Mouse (Mus musculus) CH12.LX (cell line): ENCODE results near the gene Mrps16. TPM values are rescaled to one million over a fixed set of nuclear protein-coding genes. Genes with fewer than 3 reads are reported as not detected.

Experiments used
- DNase-seq: peaks from one replicate; pipeline ENCODE4 v3.0.0-alpha.2; 2013; ENCODE audit errors: extremely low read depth
- H3K27ac ChIP-seq: 2 replicates; pipeline ENCODE4 v1.5.1; 2012; ENCODE audit warnings: low read depth, mild to moderate bottlenecking, control low read depth, moderate library complexity; ENCODE audit not compliant: insufficient read depth
- H3K27me3 ChIP-seq: replicated peaks from 2 replicates; pipeline ENCODE3; 2012; ENCODE audit warnings: inconsistent platforms
- H3K36me3 ChIP-seq, 2 experiments: replicated peaks in 1 of 2; 2 replicates each; pipeline versions ENCODE3 to v1.6.1; 2012; ENCODE audit warnings: inconsistent platforms in 1 of 2, low read length in 1 of 2, mild to moderate bottlenecking in 1 of 2, mixed read lengths in 1 of 2, moderate library complexity in 1 of 2; ENCODE audit not compliant: control insufficient read depth in 1 of 2, insufficient read depth in 1 of 2
- H3K4me1 ChIP-seq, 2 experiments: 2 replicates each; pipeline ENCODE4 v1.6.1; 2012; ENCODE audit warnings: inconsistent platforms in 1 of 2, moderate library complexity in 1 of 2; ENCODE audit not compliant: insufficient read depth in 2 of 2, control insufficient read depth in 1 of 2
- H3K4me2 ChIP-seq: 2 replicates; pipeline ENCODE4 v1.6.1; 2012; ENCODE audit warnings: low read depth, mild to moderate bottlenecking, control low read depth; ENCODE audit not compliant: poor library complexity, insufficient read depth, severe bottlenecking
- H3K4me3 ChIP-seq, 3 experiments: fragments of 150-350 bp in 1 of 3; sonication (generic) in 1 of 3; replicated peaks in 1 of 3; 2 replicates each; pipeline versions ENCODE3 to v1.5.1; 2011 to 2012; ENCODE audit warnings: low read depth in 2 of 3, low read length in 2 of 3, mild to moderate bottlenecking in 2 of 3, moderate library complexity in 2 of 3, control low read depth in 1 of 3, improper control_type of control experiment in 1 of 3, inconsistent platforms in 1 of 3, mixed read lengths in 1 of 3; ENCODE audit not compliant: poor library complexity in 1 of 3
- H3K79me2 ChIP-seq: replicated peaks from 2 replicates; pipeline ENCODE4 v1.6.1; 2012; ENCODE audit warnings: mild to moderate bottlenecking, moderate library complexity; ENCODE audit not compliant: control insufficient read depth, poor library complexity, insufficient read depth, severe bottlenecking; ENCODE audit errors: extremely low read depth
- H3K9ac ChIP-seq: 2 replicates; pipeline ENCODE4 v1.6.1; 2012; ENCODE audit warnings: low read depth, mild to moderate bottlenecking, control low read depth, moderate library complexity; ENCODE audit not compliant: insufficient read depth
- H3K9me3 ChIP-seq: replicated peaks from 2 replicates; pipeline ENCODE3; 2012; ENCODE audit warnings: low read length, inconsistent platforms, mixed read lengths
- BHLHE40 ChIP-seq: IDR thresholded peaks from 2 replicates; pipeline ENCODE4 v1.6.1; 2011; ENCODE audit warnings: mild to moderate bottlenecking, low read depth, low read length, improper control_type of control experiment
- E2F4 ChIP-seq: IDR thresholded peaks from 2 replicates; pipeline ENCODE4 v1.6.1; 2011; ENCODE audit warnings: low read depth, low read length, improper control_type of control experiment; ENCODE audit not compliant: insufficient replicate concordance
- IRF4 ChIP-seq: IDR thresholded peaks from 2 replicates; pipeline ENCODE4 v1.6.1; 2014; ENCODE audit warnings: low read depth, mild to moderate bottlenecking, inconsistent platforms, low read length, improper control_type of control experiment
- JUN ChIP-seq: IDR thresholded peaks from 2 replicates; pipeline ENCODE4 v1.6.1; 2011; ENCODE audit warnings: low read depth, mild to moderate bottlenecking, low read length, improper control_type of control experiment, moderate library complexity; ENCODE audit not compliant: insufficient read depth
- KAT2A ChIP-seq: IDR thresholded peaks from 2 replicates; pipeline ENCODE4 v1.6.1; 2012; ENCODE audit warnings: low read length, improper control_type of control experiment, inconsistent platforms; ENCODE audit not compliant: insufficient replicate concordance
- MAX ChIP-seq: IDR thresholded peaks from 2 replicates; pipeline ENCODE4 v1.6.1; 2011; ENCODE audit warnings: low read length, improper control_type of control experiment
- MAZ ChIP-seq: IDR thresholded peaks from 2 replicates; pipeline ENCODE4 v1.6.1; 2012; ENCODE audit warnings: low read depth, mild to moderate bottlenecking, inconsistent platforms, low read length, improper control_type of control experiment, moderate library complexity
- MEF2A ChIP-seq: IDR thresholded peaks from 2 replicates; pipeline ENCODE4 v1.6.1; 2014; ENCODE audit warnings: low read depth, mild to moderate bottlenecking, inconsistent platforms, low read length, improper control_type of control experiment, borderline replicate concordance
- MXI1 ChIP-seq: IDR thresholded peaks from 2 replicates; pipeline ENCODE4 v1.6.1; 2011; ENCODE audit warnings: mild to moderate bottlenecking, low read depth, low read length, improper control_type of control experiment
- NELFE ChIP-seq: IDR thresholded peaks from 2 replicates; pipeline ENCODE4 v1.6.1; 2011; ENCODE audit warnings: low read depth, low read length, improper control_type of control experiment
- POLR2AphosphoS2 ChIP-seq: IDR thresholded peaks from 2 replicates; pipeline ENCODE4 v1.6.1; 2011; ENCODE audit warnings: low read depth, low read length, improper control_type of control experiment
- SIN3A ChIP-seq: IDR thresholded peaks from 2 replicates; pipeline ENCODE4 v1.6.1; 2012; ENCODE audit warnings: low read length, improper control_type of control experiment, inconsistent platforms
- TBP ChIP-seq: conservative IDR thresholded peaks from 2 replicates; pipeline ENCODE4 v1.6.1; 2011; ENCODE audit warnings: low read depth, low read length, improper control_type of control experiment
- UBTF ChIP-seq: IDR thresholded peaks from 2 replicates; pipeline ENCODE4 v1.6.1; 2012; ENCODE audit warnings: low read depth, mild to moderate bottlenecking, inconsistent platforms, low read length, improper control_type of control experiment, moderate library complexity
- USF1 ChIP-seq: IDR thresholded peaks from 2 replicates; pipeline ENCODE4 v1.6.1; 2014; ENCODE audit warnings: low read depth, mild to moderate bottlenecking, inconsistent platforms, low read length, improper control_type of control experiment
- USF2 ChIP-seq: conservative IDR thresholded peaks from 2 replicates; pipeline ENCODE4 v1.6.1; 2011; ENCODE audit warnings: low read depth, low read length, improper control_type of control experiment
- ZC3H11A ChIP-seq: IDR thresholded peaks from 2 replicates; pipeline ENCODE4 v1.6.1; 2012; ENCODE audit warnings: low read depth, mild to moderate bottlenecking, inconsistent platforms, low read length, improper control_type of control experiment
- ZKSCAN1 ChIP-seq: IDR thresholded peaks from 2 replicates; pipeline ENCODE4 v1.6.1; 2012; ENCODE audit warnings: low read depth, inconsistent platforms, low read length, improper control_type of control experiment, borderline replicate concordance
- ZMIZ1 ChIP-seq: IDR thresholded peaks from 2 replicates; pipeline ENCODE4 v1.6.1; 2012; ENCODE audit warnings: low read depth, mild to moderate bottlenecking, inconsistent platforms, low read length, improper control_type of control experiment
- ZNF384 ChIP-seq: IDR thresholded peaks from 2 replicates; pipeline ENCODE4 v1.6.1; 2012; ENCODE audit warnings: low read depth, low read length, improper control_type of control experiment, inconsistent platforms
- dilution Hi-C: fragments of 300-500 bp; cut with MboI; formaldehyde crosslinking; loops from 2 replicates; pipeline ENCODE4 v1.14.3; 2020; ENCODE audit warnings: low sequenced_read_pairs; ENCODE audit not compliant: extremely low pct_unique_long_range_greater_than_20kb, extremely low pct_ligation_motif_present
- in situ Hi-C: fragments of 300-500 bp; cut with MboI; formaldehyde crosslinking; loops from 3 replicates; pipeline ENCODE4 v1.14.3; 2019; ENCODE audit warnings: low sequenced_read_pairs, low pct_ligation_motif_present, low pct_unique_long_range_greater_than_20kb, mixed read lengths
- polyA plus RNA-seq: library from polyadenylated mRNA; unstranded; fragments of >175 nt; gene quantifications from 2 replicates; pipeline ENCODE4 v1.2.1, GENCODE M21; 2012; ENCODE audit warnings: low read depth; ENCODE audit not compliant: insufficient read length
- total RNA-seq, 2 experiments: library from RNA; depleted of rRNA; stranded (reverse); fragments of 300-350 nt in 1 of 2; fragments of >200 nt in 1 of 2; gene quantifications; 2 replicates each; pipeline ENCODE4 v1.2.3; 2012 to 2014

Gene Mrps16
- total and polyA plus RNA-seq, 3 experiments, result 97.2 to 112 (median 110) TPM

- H3K4me2 ChIP-seq, result no peak overlapping the region
- TF ChIP-seq ZMIZ1 (no peak), IRF4 (no peak), MXI1 (no peak), KAT2A (no peak), E2F4 (no peak), MEF2A (no peak), ZC3H11A (no peak), NELFE (no peak)
- peaks cover 9 to 16% of the 10 kb centered on the region in 2 experiments for H3K4me1 ChIP-seq
- H3K79me2 ChIP-seq, result no peaks in the 10 kb centered on the region
- in situ Hi-C loops (no loop called here), dilution Hi-C loops (no loop called here)
- H3K4me3 ChIP-seq, result no peak overlapping the region
- no peak for DNase-seq
- no peak overlapping the region for H3K27ac ChIP-seq
- no peaks in the 10 kb centered on the region for H3K27me3 ChIP-seq
- H3K9me3 ChIP-seq, result no peaks in the 10 kb centered on the region
- H3K36me3 ChIP-seq, result no peaks in the 10 kb centered on the region
- H3K9ac ChIP-seq, result no peak overlapping the region
Measured at GRCm38 (mm10) chr14:20423046-20423445, 29.6 kb upstream of the Mrps16 start.

GRCm38 (mm10) chr14:20422257-20422656 lies 28.8 kb upstream of the Mrps16 start:
- no peak overlapping the region for H3K27ac ChIP-seq
- no peak overlapping the region for H3K9ac ChIP-seq
- dilution Hi-C loops (no loop called here), in situ Hi-C loops (no loop called here)
- peaks cover 9 to 16% of the 10 kb centered on the region in 2 experiments for H3K4me1 ChIP-seq
- no peaks in the 10 kb centered on the region for H3K79me2 ChIP-seq
- no peaks in the 10 kb centered on the region for H3K9me3 ChIP-seq
- no peak overlapping the region for H3K4me3 ChIP-seq
- no peaks in the 10 kb centered on the region for H3K27me3 ChIP-seq
- TF ChIP-seq JUN (no peak), MAX (peak; percentile 50; the same call in 1 of the 2 replicates), UBTF (no peak), E2F4 (no peak), MEF2A (peak; percentile 66; the same call in 1 of the 2 replicates), ZKSCAN1 (no peak), MAZ (no peak), USF2 (peak; percentile 80), TBP (no peak), USF1 (peak; percentile 84), BHLHE40 (peak; percentile 66), SIN3A (no peak), POLR2AphosphoS2 (no peak), ZNF384 (no peak)
- no peak overlapping the region for H3K4me2 ChIP-seq
- no peaks in the 10 kb centered on the region for H3K36me3 ChIP-seq
- peak; percentile 41 for DNase-seq
